Mouse (Mus musculus) spleen, embryonic (tissue): ENCODE measurements at regions not wholly inside any gene's neighbourhood (a gene's known extent, or its start where the extent isn't known, plus 50 kb on each side); places are given as distances from the start of the nearest gene placed in this dataset.

Source experiments
- CTCF ChIA-PET: fragments of 350-600 bp; sonication (Branson Sonifier 250); formaldehyde crosslinking; loops from one replicate; lab custom pipeline; 2022; lab: Charles Lee

DNA sequence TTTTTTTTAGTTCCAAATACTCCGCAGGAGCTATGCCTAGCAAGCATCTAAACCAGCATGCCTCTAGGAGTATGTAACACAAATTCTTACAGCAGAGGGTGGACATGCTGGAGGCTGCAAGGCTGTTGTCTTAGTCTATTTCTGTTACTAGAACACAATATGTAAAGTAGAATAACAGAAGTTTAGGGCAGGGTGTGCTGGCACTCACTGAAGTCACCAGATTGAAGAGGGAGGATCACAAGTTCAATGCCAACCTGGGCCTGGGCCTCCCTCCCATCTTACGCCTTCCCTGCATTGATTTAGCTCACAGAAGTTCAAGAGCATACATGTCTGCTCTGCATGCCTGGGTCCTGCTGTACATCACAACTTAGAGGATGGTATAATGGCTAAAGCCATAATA is 280.3 kb upstream of the Fam92a start:
- CTCF ChIA-PET = no interaction called here

DNA sequence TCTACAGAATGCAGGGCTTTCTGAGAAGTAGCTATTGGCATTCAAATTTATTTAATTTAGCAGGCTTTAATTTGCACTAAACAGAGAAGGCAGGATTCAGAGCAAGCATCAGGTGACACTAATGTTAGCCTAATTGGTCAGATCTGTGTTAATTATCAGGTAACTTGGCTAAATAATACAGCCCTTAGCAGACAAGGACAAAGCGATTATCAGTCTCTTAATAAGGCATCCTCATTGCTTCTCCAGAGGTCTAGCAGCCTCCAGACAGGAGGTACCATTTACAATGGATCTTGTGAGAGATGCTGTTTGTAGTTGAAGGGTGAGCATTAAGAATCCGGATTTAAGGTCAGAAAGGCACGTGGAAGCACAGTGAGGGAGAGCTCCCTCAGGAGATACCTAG is 253.7 kb upstream of the Fam92a start:
- CTCF ChIA-PET = interaction anchor here (0.5 kb wide), 1 partner anchor 32 kb away, joined by 4 read pairs; no protein-coding TSS in a partner anchor

DNA sequence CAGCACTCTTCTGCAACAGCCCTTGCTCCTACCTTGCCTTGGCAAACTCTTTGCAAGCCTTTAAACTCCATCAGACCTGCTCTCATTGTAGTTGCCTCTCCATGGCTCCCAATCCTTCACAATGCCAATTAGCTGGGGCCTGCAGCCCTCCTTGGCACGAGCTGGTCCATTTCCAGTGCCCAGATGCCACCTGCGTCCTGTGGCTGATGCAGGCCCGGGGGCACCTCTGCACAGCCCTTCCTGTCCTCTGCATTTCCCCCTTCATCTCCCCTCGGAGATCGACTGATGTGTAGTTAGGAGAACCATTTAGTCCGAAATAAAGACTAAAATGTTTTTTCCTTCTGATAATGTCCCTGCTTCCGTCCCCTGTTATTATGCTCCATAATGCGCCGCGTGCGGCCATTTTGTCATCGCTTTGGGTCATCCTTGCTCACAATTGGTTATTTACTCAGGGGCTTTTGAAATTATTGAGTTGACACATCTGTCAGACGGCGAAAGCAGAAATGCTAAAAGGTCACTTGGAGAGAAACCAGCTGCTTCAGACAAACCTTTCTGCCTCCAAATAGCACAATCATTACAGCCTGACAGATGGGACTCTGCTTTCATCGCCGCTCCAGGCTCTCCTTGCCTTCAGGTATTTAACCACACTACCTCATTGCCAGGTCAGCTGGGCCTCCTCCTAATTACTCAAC is 250.0 kb upstream of the Fam92a start:
- CTCF ChIA-PET = no interaction called here

- CTCF ChIA-PET = no interaction called here
Observed at GRCm38 (mm10) chr4:12418086-12418485, 246.3 kb upstream of the Fam92a start.

DNA sequence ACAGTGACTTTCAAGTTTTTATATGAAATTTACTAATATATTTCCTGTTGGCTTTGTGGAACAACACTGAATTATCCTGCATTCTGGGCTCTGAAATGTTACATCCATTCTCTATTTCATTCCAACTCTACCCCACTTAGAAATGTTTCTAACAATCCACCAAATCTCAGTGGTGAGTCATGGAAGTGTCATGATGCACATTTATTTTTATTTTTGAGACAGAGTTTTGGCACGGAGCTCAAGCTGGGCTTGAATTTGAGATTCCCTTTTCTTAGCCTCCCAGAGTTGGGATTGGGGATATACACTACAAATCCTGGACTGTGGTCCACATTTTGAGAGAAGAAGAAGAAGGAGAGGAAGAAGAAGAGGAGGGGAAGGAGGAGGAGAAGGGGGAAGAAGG is 223.5 kb upstream of the Fam92a start:
- CTCF ChIA-PET = no interaction called here

GRCm38 (mm10) chr4:12376797-12377570 is 205.2 kb upstream of the Fam92a start:
- CTCF ChIA-PET = no interaction called here

- CTCF ChIA-PET = no interaction called here
Observed at GRCm38 (mm10) chr4:12369551-12369950, 197.7 kb upstream of the Fam92a start.

- CTCF ChIA-PET = no interaction called here
Observed at GRCm38 (mm10) chr4:12356992-12357634, 185.3 kb upstream of the Fam92a start.

DNA sequence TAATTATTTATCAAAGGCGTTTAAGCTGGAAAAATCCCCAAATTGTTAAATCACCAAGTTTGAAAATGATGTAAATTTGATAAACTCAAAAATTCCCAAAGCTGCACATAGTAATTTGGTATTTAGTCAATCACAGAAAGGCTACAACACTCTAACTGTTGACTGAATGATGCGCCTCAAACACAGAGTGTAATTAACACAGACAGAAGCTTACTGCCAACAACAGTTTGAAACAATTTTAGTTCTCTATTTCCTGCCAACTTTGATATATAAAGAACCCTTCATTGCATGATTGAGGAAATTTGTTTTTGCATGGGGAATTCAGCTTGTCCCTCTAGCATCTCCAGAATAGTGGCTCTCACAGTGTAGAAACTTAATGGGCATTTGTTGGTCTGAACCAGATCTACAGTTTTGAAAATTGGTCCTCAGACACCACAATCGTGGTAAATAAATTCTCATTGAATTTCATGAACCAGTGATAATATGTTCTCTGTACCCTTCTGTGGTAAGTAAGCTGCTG is 181.6 kb upstream of the Fam92a start:
- CTCF ChIA-PET = no interaction called here

- CTCF ChIA-PET = no interaction called here
Observed at GRCm38 (mm10) chr4:12339236-12339635, 167.4 kb upstream of the Fam92a start.

DNA sequence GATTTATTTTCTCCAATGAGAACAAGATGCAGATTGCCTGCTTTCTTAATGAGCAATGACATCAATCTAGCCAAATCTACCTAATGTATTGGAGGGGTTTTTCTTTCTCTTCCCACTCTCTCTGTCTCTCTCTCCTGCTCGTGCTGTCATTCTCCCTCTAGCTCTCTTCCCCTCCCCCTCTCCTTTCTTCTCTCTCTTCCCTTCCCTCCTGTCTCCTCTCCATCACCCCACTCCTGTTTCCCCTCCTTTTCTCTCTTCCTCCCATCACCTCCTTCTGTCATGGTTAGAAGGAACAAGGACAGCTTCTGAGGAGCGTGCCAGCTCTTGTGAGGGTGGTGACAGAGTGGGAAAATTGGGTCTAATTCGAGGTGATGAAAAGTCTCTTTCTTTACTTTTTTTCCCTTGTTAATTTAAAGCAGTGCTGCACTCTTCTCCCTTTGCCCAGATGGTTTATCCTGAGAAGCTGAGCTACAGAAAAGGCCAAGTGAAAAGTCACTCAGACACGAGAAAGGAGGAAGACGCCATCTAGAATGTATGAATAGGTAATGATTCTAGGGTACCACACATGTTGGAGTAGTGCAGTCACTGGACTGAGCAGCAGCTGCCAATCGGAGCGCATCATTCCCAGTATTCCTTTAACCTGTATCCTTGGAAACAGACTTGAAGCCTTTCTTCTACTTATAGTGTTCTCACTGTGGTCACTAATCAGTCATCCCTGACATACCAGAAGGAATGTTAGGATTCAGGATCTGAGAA is 163.2 kb upstream of the Fam92a start:
- CTCF ChIA-PET = no interaction called here

DNA sequence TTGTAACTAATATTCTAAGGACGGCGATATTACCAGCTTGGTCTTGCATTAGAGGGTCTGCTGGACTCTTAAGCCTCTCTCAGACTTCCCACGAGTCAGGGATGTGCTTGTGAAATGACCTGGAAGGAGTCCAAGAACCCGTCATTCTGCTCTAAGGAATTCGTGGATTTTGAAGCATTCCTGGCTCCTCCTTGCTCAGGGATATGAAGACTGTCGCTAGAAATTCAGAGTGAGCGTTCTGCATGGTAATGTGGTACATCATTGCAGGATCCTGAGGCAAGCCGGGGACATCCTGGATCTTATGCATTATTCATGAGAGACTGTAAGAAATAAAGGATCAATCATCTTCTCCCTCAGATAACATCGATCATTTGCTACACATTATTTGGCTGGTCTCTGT is 162.6 kb upstream of the Fam92a start:
- CTCF ChIA-PET = no interaction called here

- CTCF ChIA-PET = no interaction called here
Observed at GRCm38 (mm10) chr4:12316024-12316423, 144.2 kb upstream of the Fam92a start.

DNA sequence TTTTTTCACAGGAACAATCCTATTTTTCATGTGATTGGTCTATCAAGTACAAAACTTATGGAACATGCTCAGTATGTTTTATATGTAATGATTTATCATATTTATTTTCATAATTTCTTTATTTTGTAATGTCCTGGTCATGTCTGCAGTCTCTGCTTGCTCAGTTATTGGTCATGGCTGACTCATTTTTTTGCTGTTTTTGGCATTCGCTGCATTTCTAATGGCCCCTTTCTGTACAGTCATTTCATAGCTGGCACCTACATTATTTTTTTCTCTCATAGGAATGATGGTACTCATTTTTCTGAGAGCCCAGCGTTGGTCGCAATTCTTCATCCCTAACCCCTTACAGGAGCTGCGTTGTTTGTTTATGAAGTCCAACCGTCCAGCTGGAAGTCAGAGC is 136.5 kb upstream of the Fam92a start:
- CTCF ChIA-PET = no interaction called here

DNA sequence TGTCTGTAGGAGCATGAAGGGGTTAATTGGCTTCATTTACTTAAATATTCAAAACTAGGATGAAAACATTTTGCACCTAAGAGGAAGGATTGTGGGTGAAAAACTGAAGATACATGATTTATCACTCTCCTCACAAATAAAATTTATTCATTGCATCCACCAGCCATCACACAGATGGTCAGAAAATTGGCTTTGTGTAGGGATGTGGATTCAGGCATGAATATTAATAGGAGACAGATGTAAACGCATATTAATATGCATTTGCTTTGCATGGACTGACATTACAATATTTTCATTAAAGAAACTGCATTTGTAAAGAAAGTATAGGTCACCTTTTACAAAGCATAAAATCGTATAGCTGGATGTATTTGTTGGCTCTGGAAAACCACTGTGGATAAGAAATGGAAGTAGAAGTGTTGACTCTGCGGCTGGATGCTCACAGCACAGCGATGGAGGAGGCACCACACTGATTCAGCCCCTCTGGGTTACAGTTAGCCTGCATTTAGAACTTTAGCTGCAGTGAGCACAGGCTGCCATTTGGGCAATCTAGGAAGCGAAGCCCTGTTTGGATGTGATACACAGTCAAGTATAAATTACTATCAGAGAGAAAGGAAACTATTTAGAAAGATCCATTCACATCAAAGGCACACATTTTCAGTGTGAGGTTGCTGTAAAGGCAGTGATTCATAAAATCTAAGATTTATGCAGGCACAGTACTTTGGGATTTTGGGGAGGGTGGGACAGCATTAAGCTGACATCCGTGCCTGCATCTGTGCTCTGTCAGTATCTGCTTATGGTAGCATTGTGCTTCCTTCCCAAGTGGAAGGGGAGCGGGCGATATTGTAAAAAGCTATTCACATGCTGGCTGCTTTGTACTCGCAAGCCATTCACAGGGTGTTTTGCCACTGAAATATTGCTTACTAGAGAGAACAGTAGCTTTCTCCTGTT is 135.1 kb upstream of the Fam92a start:
- CTCF ChIA-PET = interaction anchor here (0.7 kb wide), 1 partner anchor 20 kb away, joined by 17 read pairs; no protein-coding TSS in a partner anchor

DNA sequence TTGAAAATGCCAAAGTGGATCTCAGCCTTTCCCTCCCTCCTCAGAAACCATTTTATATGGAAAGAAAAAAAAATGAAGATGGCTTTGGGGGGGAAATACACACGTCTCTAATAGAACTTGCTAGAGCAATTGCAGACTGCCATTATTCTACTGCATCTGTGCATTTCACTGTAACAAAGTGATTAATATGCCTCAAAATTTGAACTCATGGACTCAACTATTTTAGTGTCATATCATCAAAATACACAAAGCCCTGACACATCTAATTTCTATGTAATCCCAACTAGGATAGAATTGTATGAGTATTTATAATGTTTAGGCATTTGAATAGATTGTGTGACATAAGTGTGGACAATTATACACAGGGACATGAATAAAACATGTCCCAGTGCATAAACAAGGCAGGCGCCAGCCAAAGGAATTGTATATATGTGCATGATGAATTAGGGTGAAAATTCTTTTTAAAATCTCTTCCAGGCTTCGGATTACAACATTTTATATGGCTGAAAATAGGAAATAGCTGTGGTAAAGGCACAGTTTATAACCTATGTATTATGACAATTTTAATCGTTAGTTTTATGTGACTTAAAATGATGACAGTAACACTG is 115.4 kb upstream of the Fam92a start:
- CTCF ChIA-PET = interaction anchor here (0.6 kb wide), 1 partner anchor 20 kb away, joined by 17 read pairs; no protein-coding TSS in a partner anchor

DNA sequence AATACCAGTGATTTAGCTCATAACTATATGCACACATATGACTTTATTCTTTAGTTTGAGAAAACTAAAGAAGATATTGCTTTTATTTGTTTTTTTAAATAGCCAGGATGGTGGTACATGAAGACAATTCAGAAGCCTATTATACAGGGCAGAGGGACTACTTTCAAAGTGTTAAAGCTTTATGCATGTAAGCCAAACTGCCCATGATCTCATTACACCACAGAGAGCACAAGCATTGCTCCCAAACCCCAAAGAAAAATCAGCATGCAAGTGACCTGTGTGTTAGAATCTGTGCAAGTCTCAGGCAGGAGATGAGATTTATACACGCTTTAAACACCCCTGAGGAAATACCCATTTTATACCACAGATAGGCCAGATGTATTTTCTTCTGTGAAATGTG is 114.6 kb upstream of the Fam92a start:
- CTCF ChIA-PET = no interaction called here

- CTCF ChIA-PET = no interaction called here
Observed at GRCm38 (mm10) chr4:12285983-12286382, 114.2 kb upstream of the Fam92a start.

DNA sequence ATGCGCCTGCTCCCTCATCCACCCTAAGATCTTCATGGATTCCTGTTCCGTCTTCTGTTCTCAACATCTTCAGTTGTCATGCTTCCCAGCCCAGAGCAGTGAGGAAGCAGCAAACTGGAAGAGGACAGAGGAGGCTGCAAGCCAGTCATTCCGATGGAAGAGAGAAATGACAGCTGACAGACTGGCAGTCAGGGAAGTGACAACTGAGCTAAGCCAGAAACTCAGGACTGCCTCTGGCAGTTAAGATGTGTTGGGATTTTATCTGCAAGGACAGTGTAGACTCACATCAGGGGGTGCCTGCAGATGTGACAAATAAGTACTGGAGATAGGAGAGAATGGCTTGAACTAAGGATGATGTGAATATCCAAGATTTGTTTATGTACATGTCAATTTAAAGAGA is 106.1 kb upstream of the Fam92a start:
- CTCF ChIA-PET = no interaction called here

GRCm38 (mm10) chr4:12273369-12273768 is 101.6 kb upstream of the Fam92a start:
- CTCF ChIA-PET = no interaction called here
